Mouse (Mus musculus): ENCODE data around the gene Olfr98. TPM values are rescaled to one million over a fixed set of nuclear protein-coding genes. Genes with fewer than 3 reads are reported as not detected.

Gene Olfr98
- polyA plus RNA-seq, 1 experiment from 2014 or later: not detected

DNA sequence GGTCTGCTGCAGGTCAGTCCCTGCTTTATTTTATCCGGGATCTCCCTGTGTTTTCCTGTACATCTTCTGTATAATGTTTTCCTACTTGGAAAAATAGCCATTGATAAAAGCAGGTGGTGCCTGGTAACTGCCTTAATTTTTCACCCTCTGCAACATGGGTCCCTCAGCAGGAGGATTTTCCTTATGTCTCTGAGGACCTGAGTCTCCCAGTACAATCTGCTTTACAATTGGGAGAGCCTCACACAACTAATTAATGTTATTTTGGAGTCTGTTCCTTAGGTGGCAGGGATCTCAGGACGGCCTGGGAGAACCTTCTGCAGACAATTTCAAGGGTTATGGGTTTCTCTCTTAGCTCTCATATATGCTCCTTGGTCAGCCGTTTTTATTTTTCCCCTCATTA, 50.5 kb downstream of the Olfr98 start, which contains the start of gene Olfr95:
Gene Olfr95, minus strand, starts transcription at position 101 of the 400 bp plus-strand sequence.
- no peak within 1 kb of the TSS for H3K9ac ChIP-seq (replicated peaks; ENCODE audit: low read depth, low read length)
- H3K27ac ChIP-seq (ENCODE audit: low read length): no peak within 1 kb of the TSS
- no peak for ATAC-seq (ENCODE audit: insufficient number of reproducible peaks, insufficient read depth, low FRiP score, low read depth)
- no peaks in the 10 kb centered on the region; the same call in 1 of the 2 replicates for H3K9me3 ChIP-seq (ENCODE audit: control insufficient read depth, low read depth, low read length)
- H3K27me3 ChIP-seq (ENCODE audit: control insufficient read depth, insufficient read depth, low read length): peaks cover 8% of the 10 kb centered on the region; the same call in 1 of the 2 replicates
- no peak within 1 kb of the TSS for H3K4me3 ChIP-seq (ENCODE audit: low read depth, low read length)
- no peaks in the 10 kb centered on the region for H3K36me3 ChIP-seq (ENCODE audit: control insufficient read depth, insufficient read depth, low read length)
- no peak within 1 kb of the TSS for H3K4me2 ChIP-seq (replicated peaks; ENCODE audit: low read depth, low read length)
- 74% methylated on average over 3 of the region's 3 CpGs for WGBS
- no peaks in the 10 kb centered on the region for H3K4me1 ChIP-seq (ENCODE audit: control insufficient read depth, insufficient read depth, low read length)

Other genes with a start within 250 kb of the Olfr98 start
- 0.19 and 0.20 TPM in 2 replicates for gene Mog, start 240.4 kb downstream of the Olfr98 start, polyA plus RNA-seq (2014; fragmentation: Nextera tagmentation; extraction: Ambion mirVana)
- 14.2 and 15.8 TPM in 2 replicates for gene Gabbr1, start 217.8 kb downstream of the Olfr98 start, polyA plus RNA-seq (2014; fragmentation: Nextera tagmentation; extraction: Ambion mirVana)
- gene Olfr90, start 175.2 kb downstream of the Olfr98 start, polyA plus RNA-seq (2014; fragmentation: Nextera tagmentation; extraction: Ambion mirVana): not detected in 2 replicates
- gene Olfr91, start 165.5 kb downstream of the Olfr98 start, polyA plus RNA-seq (2014; fragmentation: Nextera tagmentation; extraction: Ambion mirVana): not detected in 2 replicates
- gene Olfr92, start 143.7 kb downstream of the Olfr98 start, polyA plus RNA-seq (2014; fragmentation: Nextera tagmentation; extraction: Ambion mirVana): not detected in 2 replicates
- not detected in 2 replicates for gene Olfr93, start 102.3 kb downstream of the Olfr98 start, polyA plus RNA-seq (2014; fragmentation: Nextera tagmentation; extraction: Ambion mirVana)
- gene Ubd, start 69.9 kb downstream of the Olfr98 start, polyA plus RNA-seq (2014; fragmentation: Nextera tagmentation; extraction: Ambion mirVana): not detected in 2 replicates
- gene Olfr94, start 62.8 kb downstream of the Olfr98 start, polyA plus RNA-seq (2014; fragmentation: Nextera tagmentation; extraction: Ambion mirVana): not detected in 2 replicates
- not detected in 2 replicates for gene Olfr95, start 50.6 kb downstream of the Olfr98 start, polyA plus RNA-seq (2014; fragmentation: Nextera tagmentation; extraction: Ambion mirVana)
- not detected in 2 replicates for gene Olfr96, start 43.6 kb downstream of the Olfr98 start, polyA plus RNA-seq (2014; fragmentation: Nextera tagmentation; extraction: Ambion mirVana)
- gene Olfr97, start 26.4 kb downstream of the Olfr98 start, polyA plus RNA-seq (2014; fragmentation: Nextera tagmentation; extraction: Ambion mirVana): not detected in 2 replicates
- gene H2-M3, start 6.5 kb upstream of the Olfr98 start, polyA plus RNA-seq (2014; fragmentation: Nextera tagmentation; extraction: Ambion mirVana): 2.9 and 4.3 TPM in 2 replicates
- gene Olfr99, start 19.7 kb upstream of the Olfr98 start, polyA plus RNA-seq (2014; fragmentation: Nextera tagmentation; extraction: Ambion mirVana): not detected in 2 replicates
- not detected in 2 replicates for gene Olfr101, start 40.6 kb upstream of the Olfr98 start, polyA plus RNA-seq (2014; fragmentation: Nextera tagmentation; extraction: Ambion mirVana)
- gene Olfr102, start 53.3 kb upstream of the Olfr98 start, polyA plus RNA-seq (2014; fragmentation: Nextera tagmentation; extraction: Ambion mirVana): not detected in 2 replicates
- not detected in 2 replicates for gene Olfr103, start 75.9 kb upstream of the Olfr98 start, polyA plus RNA-seq (2014; fragmentation: Nextera tagmentation; extraction: Ambion mirVana)
- not detected in 2 replicates for gene Olfr104-ps, start 95.8 kb upstream of the Olfr98 start, polyA plus RNA-seq (2014; fragmentation: Nextera tagmentation; extraction: Ambion mirVana)
- gene Olfr105-ps, start 115.3 kb upstream of the Olfr98 start, polyA plus RNA-seq (2014; fragmentation: Nextera tagmentation; extraction: Ambion mirVana): not detected in 2 replicates
- not detected in 2 replicates for gene Olfr106-ps, start 126.6 kb upstream of the Olfr98 start, polyA plus RNA-seq (2014; fragmentation: Nextera tagmentation; extraction: Ambion mirVana)
- not detected in 2 replicates for gene Olfr107, start 135.5 kb upstream of the Olfr98 start, polyA plus RNA-seq (2014; fragmentation: Nextera tagmentation; extraction: Ambion mirVana)
- not detected in 2 replicates for gene Olfr108, start 181.7 kb upstream of the Olfr98 start, polyA plus RNA-seq (2014; fragmentation: Nextera tagmentation; extraction: Ambion mirVana)
- gene Olfr109, start 195.2 kb upstream of the Olfr98 start, polyA plus RNA-seq (2014; fragmentation: Nextera tagmentation; extraction: Ambion mirVana): not detected in 2 replicates
- not detected in 2 replicates for gene H2-M2, start 219.8 kb upstream of the Olfr98 start, polyA plus RNA-seq (2014; fragmentation: Nextera tagmentation; extraction: Ambion mirVana)
- not detected in 2 replicates for gene Olfr110, start 228.7 kb upstream of the Olfr98 start, polyA plus RNA-seq (2014; fragmentation: Nextera tagmentation; extraction: Ambion mirVana)
- not detected in 2 replicates for gene Olfr111, start 244.3 kb upstream of the Olfr98 start, polyA plus RNA-seq (2014; fragmentation: Nextera tagmentation; extraction: Ambion mirVana)

Measured in stomach, embryonic 14.5 days (tissue).